Mouse (Mus musculus) hindbrain, embryonic 11.5 days (tissue): ENCODE data around the gene Gstt2. TPM values are rescaled to one million over a fixed set of nuclear protein-coding genes. Genes with fewer than 3 reads are reported as not detected.
A peak's percentile ranks its signal among the peaks of the same experiment; 100 is the strongest.
"Not testable (repeated sequence)": the region's sequence is repeated elsewhere in the genome, so short reads cannot be mapped to it uniquely, and the experiment has no call there.

Experiments used
- ATAC-seq: fragments of 200-750 bp; cut with Nextera tagmentation; 2 replicates; pipeline ENCODE4 v1.8.0; 2017; ENCODE audit warnings: mild to moderate bottlenecking, moderate TSS enrichment, moderate library complexity; ENCODE audit not compliant: low FRiP score
- DNase-seq: peaks from one replicate; pipeline ENCODE4 v3.0.0-alpha.2; 2015; ENCODE audit warnings: low spot score
- H3K27ac ChIP-seq: fragments of 300-500 bp; sonication (generic); 2 replicates; pipeline ENCODE4 v1.5.1; 2014; ENCODE audit warnings: mild to moderate bottlenecking, low read depth, low read length
- H3K27me3 ChIP-seq: fragments of 300-500 bp; sonication (generic); 2 replicates; pipeline ENCODE4 v1.6.1; 2014; ENCODE audit warnings: mild to moderate bottlenecking, low read length, moderate library complexity, mixed read lengths; ENCODE audit not compliant: control insufficient read depth, insufficient read depth
- H3K36me3 ChIP-seq: fragments of 300-500 bp; sonication (generic); 2 replicates; pipeline ENCODE4 v1.6.1; 2014; ENCODE audit warnings: mild to moderate bottlenecking, low read length, moderate library complexity, mixed read lengths; ENCODE audit not compliant: control insufficient read depth, insufficient read depth
- H3K4me1 ChIP-seq: fragments of 300-500 bp; sonication (generic); replicated peaks from 2 replicates; pipeline ENCODE4 v1.6.1; 2014; ENCODE audit warnings: low read length, mixed read lengths; ENCODE audit not compliant: control insufficient read depth, insufficient read depth
- H3K4me2 ChIP-seq: fragments of 300-500 bp; sonication (generic); replicated peaks from 2 replicates; pipeline ENCODE4 v1.6.1; 2014; ENCODE audit warnings: mild to moderate bottlenecking, low read depth, low read length
- H3K4me3 ChIP-seq: fragments of 300-500 bp; sonication (generic); 2 replicates; pipeline ENCODE4 v1.5.1; 2014; ENCODE audit warnings: low read depth, low read length
- H3K9ac ChIP-seq: fragments of 300-500 bp; sonication (generic); 2 replicates; pipeline ENCODE4 v1.6.1; 2014; ENCODE audit warnings: low read depth, low read length
- H3K9me3 ChIP-seq: fragments of 300-500 bp; sonication (generic); 2 replicates; pipeline ENCODE4 v1.6.1; 2016; ENCODE audit warnings: low read length; ENCODE audit not compliant: control insufficient read depth
- WGBS: fragments of 180-500 bp; shearing (Covaris S2); extraction: QIAGEN DNeasy Blood & Tissue Kit; methylation state at CpG from one replicate; pipeline ENCODE4 v1.1.7; 2014; 5-methylcytosine and 5-hydroxymethylcytosine counted together
- polyA plus RNA-seq: library from polyadenylated mRNA; unstranded; fragments of >200 nt; fragmentation: Nextera tagmentation; extraction: Ambion mirVana; gene quantifications from 2 replicates; pipeline ENCODE4 v1.2.1, GENCODE M21; 2014

Gene Gstt2
- polyA plus RNA-seq, 1 experiment from 2014 or later = 7.8 TPM

DNA sequence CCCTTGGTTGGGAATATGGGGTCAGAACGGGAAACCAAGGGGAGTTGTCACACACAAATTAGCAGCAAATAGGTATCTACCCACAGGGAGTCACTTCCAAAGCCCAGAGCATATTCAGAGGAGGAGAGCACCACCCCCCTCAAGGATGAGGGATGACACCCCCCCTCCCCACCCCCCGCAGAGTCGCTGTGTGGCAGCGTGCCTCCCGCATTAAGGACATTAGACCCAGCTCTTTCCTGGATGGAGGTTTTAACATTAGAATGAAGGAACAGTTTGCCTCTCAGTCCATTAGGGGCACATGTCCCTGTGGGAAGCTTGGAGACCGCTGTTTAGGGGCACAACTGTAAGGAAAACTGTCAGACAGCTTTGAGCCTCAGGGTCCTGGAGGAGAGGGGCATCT is 13.9 kb upstream of the Gstt2 start:
- ATAC-seq (no peak), DNase-seq (peak; percentile 31)
- WGBS = 2% methylated on average over 6 of the region's 6 CpGs
- Histone ChIP-seq H3K27me3 (no peaks in the 10 kb centered on the region), H3K4me2 (no peak overlapping the region), H3K27ac (no peak overlapping the region), H3K4me3 (no peak overlapping the region), H3K9ac (no peak overlapping the region), H3K9me3 (no peaks in the 10 kb centered on the region), H3K36me3 (no peaks in the 10 kb centered on the region), H3K4me1 (no peaks in the 10 kb centered on the region)

DNA sequence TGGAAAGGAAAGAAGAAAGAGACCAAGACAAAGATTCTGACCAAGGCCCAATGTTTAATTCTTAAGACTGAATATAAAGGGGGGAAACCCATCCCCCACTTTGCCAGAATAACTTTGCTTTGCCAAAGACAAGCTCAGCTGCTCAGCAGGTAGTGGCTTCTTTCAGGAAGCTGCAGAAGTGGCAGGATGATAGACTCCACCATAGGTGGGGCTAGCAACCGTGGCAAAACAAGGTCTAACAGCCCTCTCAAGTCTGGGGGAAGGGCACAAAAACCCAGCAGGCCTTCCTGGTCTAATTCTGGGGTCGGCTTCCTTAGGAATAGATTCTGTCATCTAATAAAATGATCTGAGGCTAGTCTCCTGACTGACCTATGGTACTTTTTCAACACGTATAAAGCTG is 11.2 kb upstream of the Gstt2 start:
- Histone ChIP-seq H3K4me3 (no peak overlapping the region), H3K27ac (no peak overlapping the region), H3K9ac (no peak overlapping the region), H3K27me3 (no peaks in the 10 kb centered on the region), H3K4me2 (no peak overlapping the region), H3K36me3 (no peaks in the 10 kb centered on the region), H3K9me3 (no peaks in the 10 kb centered on the region), H3K4me1 (no peaks in the 10 kb centered on the region)
- no peak for ATAC-seq
- 18% methylated on average over 3 of the region's 3 CpGs for WGBS
- no peak for DNase-seq

- Histone ChIP-seq H3K4me1 (no peaks in the 10 kb centered on the region), H3K36me3 (no peaks in the 10 kb centered on the region), H3K27ac (no peak overlapping the region), H3K27me3 (no peaks in the 10 kb centered on the region), H3K4me3 (no peak overlapping the region), H3K9me3 (no peaks in the 10 kb centered on the region), H3K4me2 (no peak overlapping the region), H3K9ac (no peak overlapping the region)
- no peak for ATAC-seq
- 73% methylated on average over 6 of the region's 6 CpGs for WGBS
- no peak for DNase-seq
Observed at GRCm38 (mm10) chr10:75845306-75845930, 8.2 kb upstream of the Gstt2 start.

DNA sequence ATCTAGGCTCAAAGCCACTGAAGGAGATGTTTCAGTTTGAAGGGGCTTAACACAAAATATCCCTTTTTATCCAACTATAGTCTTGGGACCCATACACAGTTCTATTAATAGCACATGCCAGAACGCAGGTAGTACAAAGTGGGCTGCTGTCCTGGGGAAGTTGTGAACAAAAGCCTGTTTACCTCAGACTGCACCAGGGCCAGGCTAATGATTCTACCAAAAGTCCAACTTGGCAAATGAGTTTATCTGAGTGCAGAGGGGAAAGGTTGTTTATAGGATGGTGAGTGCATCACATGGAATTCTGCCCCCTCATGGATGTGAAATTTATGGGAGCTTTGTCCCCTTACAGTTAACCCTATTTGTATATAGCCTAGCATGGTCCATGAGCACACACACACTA is 7.6 kb upstream of the Gstt2 start:
- WGBS = 89% methylated on average over 1 of the region's 1 CpGs
- Histone ChIP-seq H3K9me3 (no peaks in the 10 kb centered on the region), H3K36me3 (no peaks in the 10 kb centered on the region), H3K9ac (no peak overlapping the region), H3K27ac (no peak overlapping the region), H3K4me3 (no peak overlapping the region), H3K27me3 (no peaks in the 10 kb centered on the region), H3K4me2 (no peak overlapping the region), H3K4me1 (no peaks in the 10 kb centered on the region)
- no peak for DNase-seq
- ATAC-seq = no peak

GRCm38 (mm10) chr10:75843898-75844297 is 6.7 kb upstream of the Gstt2 start:
- H3K36me3 ChIP-seq, DNase-seq, ATAC-seq, H3K9ac ChIP-seq, H3K4me1 ChIP-seq, H3K9me3 ChIP-seq, H3K27me3 ChIP-seq, H3K4me3 ChIP-seq, H3K27ac ChIP-seq, H3K4me2 ChIP-seq: not testable (repeated sequence)
- 83% methylated on average over 6 of the region's 6 CpGs for WGBS

GRCm38 (mm10) chr10:75839092-75839491 is 1.9 kb upstream of the Gstt2 start:
- Histone ChIP-seq H3K4me2 (no peak overlapping the region), H3K4me1 (no peaks in the 10 kb centered on the region; the same call in none of the 2 replicates), H3K27me3 (peaks cover 8% of the 10 kb centered on the region), H3K9ac (no peak overlapping the region), H3K27ac (no peak overlapping the region), H3K4me3 (no peak overlapping the region), H3K9me3 (no peaks in the 10 kb centered on the region), H3K36me3 (no peaks in the 10 kb centered on the region)
- no peak for DNase-seq
- WGBS = 87% methylated on average over 10 of the region's 10 CpGs
- ATAC-seq = no peak

DNA sequence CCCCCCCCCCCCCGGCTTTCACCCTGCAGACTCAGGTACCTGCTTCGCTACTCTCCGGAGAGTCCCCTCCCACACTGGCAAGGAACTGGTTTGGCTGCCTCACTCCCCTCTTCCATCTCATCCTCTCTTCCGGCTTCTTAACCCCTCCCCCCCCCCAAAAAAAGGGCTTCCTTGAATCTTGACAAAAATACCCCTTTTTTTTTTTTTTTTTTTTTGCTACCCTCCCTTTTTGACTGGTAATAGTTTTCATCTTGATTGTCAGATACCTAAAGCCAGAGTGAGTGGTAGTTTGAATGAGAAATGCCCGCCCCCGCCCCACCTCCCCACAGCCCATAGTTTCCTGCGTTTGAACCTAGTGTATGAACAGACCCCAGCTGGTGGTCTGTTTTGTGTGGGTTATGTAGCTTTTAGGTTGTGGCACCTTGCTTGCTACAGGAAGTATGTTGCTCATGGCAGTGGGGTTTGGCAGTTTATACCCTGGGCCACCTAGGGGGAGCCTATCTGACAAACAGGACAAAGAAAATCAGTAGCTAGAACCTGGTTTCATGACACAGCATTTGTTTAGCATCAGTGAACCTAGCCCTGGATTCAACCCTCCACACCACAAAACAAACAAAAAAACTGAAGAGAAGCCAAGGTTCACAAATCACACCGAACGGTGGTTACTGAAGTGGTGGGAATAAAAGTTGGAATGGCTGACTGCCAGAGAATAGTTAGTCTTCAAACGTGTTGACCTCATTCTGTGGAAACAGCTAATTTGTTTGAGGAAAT is 1.3 kb downstream of the Gstt2 start:
- no peak overlapping the region for H3K27ac ChIP-seq
- no peaks in the 10 kb centered on the region for H3K36me3 ChIP-seq
- peaks cover 11% of the 10 kb centered on the region for H3K27me3 ChIP-seq
- DNase-seq = no peak
- no peak overlapping the region for H3K9ac ChIP-seq
- no peaks in the 10 kb centered on the region for H3K9me3 ChIP-seq
- no peak for ATAC-seq
- H3K4me1 ChIP-seq = no peaks in the 10 kb centered on the region; the same call in none of the 2 replicates
- 24% methylated on average over 9 of the region's 10 CpGs for WGBS
- no peak overlapping the region for H3K4me3 ChIP-seq
- peak overlapping the region; percentile 28; the same call in 1 of the 2 replicates for H3K4me2 ChIP-seq

- Histone ChIP-seq H3K4me2 (peak overlapping the region; percentile 28; the same call in 1 of the 2 replicates), H3K27me3 (peaks cover 11% of the 10 kb centered on the region), H3K9me3 (no peaks in the 10 kb centered on the region), H3K4me3 (no peak overlapping the region), H3K27ac (no peak overlapping the region), H3K9ac (no peak overlapping the region), H3K36me3 (no peaks in the 10 kb centered on the region), H3K4me1 (no peaks in the 10 kb centered on the region; the same call in none of the 2 replicates)
- ATAC-seq = no peak
- WGBS = 2% methylated on average over 10 of the region's 10 CpGs
- DNase-seq = peak; percentile 53
Observed at GRCm38 (mm10) chr10:75835307-75835706, 1.9 kb downstream of the Gstt2 start.

DNA sequence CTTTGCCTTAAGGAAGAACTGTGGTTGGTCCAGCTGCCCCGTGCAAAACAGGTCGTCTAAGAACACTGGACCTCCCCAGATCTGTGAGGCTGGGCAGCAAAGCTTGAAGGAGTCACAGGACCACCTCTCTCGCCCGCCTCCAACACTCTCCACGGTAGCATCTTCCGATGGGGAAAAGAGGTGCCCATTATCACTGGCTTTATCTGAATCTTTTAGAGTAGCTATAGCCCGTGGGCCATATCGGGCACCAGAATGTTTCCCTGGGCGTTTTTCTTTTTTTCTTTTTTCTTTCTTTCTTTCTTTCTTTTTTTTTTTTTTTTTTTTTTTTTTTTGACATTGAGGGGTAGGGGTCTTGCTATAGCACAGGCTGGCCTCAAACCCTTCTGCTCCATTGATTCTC is 2.5 kb downstream of the Gstt2 start:
- peak overlapping the region; percentile 48 for H3K4me2 ChIP-seq
- DNase-seq (no peak), ATAC-seq (no peak)
- no peaks in the 10 kb centered on the region; the same call in none of the 2 replicates for H3K4me1 ChIP-seq
- no peaks in the 10 kb centered on the region for H3K36me3 ChIP-seq
- H3K9me3 ChIP-seq = no peaks in the 10 kb centered on the region
- H3K9ac ChIP-seq = peak overlapping the region; percentile 28; the same call in 1 of the 2 replicates
- WGBS = 18% methylated on average over 9 of the region's 9 CpGs
- peak overlapping the region; percentile 26 for H3K4me3 ChIP-seq
- H3K27ac ChIP-seq = no peak overlapping the region
- H3K27me3 ChIP-seq = peaks cover 11% of the 10 kb centered on the region
